Mouse (Mus musculus) lung, adult 18-20 months (tissue): ENCODE results near the gene Mob4.
A peak's percentile ranks its signal among the peaks of the same experiment; 100 is the strongest.

ENCODE experiments used
- DNase-seq, 2 experiments: peaks; one replicate each; pipeline ENCODE4 v3.0.0; 2022; ENCODE audit warnings: mixed read lengths in 2 of 2

Mob4 gene

GRCm38 (mm10) chr1:55132308-55132707, 1.3 kb downstream of the Mob4 start:
- no peak for DNase-seq

DNA sequence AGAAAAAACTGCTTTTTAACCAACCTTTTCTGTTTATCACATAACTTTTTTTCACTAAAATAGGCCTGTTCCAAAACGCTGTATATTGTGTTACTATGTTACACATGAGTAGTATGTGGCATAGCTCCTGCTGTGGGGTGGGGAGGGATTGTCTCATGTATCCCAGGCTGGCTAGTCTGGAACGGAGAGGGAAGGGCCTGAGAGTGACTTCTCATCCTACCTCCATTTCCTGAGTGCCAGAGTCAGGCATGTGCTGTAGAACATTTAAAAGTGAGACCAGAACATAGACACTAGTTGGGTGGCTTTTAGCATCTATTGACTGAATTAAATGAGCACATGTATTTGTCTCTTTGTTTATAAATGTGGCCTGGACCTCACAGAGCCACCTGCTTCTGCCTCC, 2.1 kb downstream of the Mob4 start:
- no peak for DNase-seq

DNA sequence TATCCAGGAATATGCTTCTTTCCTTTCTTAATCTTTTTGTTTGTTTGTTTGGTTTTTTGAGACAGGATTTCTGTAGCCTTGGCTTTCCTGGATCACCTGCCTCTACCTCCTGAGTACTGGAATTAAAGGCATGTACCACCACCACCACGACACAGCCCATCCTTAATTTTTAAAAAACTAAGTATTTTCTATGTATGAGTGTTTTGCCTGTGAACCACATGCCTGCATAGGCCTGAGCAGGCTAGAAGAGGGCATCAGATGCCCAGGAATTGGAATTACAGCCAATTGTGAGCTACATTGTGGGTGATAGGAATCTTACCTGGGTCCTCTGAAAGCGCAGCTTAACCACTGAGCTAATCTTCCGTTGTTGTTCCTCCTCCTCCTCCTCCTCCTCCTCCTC, 3.3 kb downstream of the Mob4 start:
- no peak for DNase-seq

DNA sequence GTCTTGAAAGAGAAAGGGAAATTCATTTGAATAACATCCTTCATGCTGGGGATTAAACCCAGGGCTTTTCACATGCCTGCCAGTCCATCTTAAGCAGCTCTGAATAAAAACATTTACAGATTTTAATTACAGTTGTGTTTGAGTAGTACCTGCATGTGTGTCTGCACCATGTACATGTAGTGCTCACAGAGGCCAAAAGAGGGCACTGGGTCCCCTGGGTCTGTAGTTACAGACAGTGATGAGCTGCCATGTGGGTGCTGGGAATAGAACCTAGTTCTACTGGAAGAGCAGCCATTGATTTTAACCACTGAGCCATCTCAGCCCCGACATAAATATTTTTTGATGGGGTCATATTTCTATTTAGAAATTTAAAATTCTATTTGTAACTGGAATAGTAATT, 4.8 kb downstream of the Mob4 start:
- DNase-seq = no peak

DNA sequence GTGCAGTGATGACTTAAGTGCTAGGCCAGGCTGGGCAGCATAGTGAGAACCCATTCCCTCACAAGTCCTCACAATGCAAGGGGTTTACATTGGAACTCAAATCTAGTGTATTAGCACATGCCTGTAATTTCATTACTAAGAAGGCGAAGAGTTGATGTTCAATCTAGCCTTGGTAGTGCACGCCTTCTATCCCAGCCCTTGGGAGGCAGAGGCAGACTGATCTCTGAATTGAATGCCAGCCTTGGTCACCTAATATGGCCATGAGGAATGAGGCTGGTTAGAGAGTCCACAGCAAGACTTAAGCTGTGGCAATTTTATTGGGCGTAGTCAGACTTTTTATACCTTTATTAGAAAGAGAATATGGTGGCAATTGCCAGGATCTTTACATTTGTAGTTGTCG, 13.3 kb downstream of the Mob4 start:
- no peak for DNase-seq

GRCm38 (mm10) chr1:55145556-55145955, 14.5 kb downstream of the Mob4 start:
- DNase-seq = no peak

DNA sequence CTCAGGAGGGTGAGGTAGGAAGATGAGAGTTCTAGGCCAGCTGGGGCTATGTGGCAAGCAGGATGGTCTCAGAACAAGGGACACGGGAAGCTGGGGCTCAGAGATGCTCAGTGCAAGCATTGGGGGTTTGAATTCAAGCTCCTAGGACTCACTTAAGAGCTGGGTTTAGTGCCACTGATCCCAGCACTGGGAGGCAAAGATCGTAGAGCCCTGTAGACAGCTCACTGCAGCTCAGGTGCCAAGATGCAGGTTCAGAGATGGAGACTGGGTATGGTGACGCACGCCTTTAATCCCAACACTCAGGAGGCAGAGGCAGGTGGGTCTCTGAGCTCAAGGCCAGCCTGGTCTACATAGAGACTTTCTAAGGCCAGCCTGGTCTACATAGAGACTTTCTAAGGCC, 26.3 kb downstream of the Mob4 start:
- no peak for DNase-seq

DNA sequence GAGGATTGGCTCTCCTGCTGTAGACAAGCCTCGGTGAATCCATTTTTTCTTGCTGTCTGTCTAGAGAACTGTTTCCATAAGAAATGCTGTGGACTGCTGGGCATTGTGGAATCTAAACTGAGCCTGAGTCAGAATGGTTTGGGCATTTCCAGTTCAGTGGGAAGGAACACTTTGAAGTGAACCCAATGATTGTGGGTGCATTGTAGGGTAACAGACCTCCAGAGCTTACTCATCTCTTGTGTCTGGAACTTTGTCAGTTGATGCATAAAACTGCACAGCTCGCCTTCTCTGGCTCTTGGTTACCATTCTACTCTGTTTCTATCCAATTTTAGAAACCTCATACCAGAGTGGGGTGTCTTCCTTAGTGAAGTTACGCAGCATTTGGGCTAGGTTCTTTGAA, 27.2 kb downstream of the Mob4 start:
- DNase-seq = no peak

GRCm38 (mm10) chr1:55158821-55159220, 27.8 kb downstream of the Mob4 start:
- no peak for DNase-seq

DNA sequence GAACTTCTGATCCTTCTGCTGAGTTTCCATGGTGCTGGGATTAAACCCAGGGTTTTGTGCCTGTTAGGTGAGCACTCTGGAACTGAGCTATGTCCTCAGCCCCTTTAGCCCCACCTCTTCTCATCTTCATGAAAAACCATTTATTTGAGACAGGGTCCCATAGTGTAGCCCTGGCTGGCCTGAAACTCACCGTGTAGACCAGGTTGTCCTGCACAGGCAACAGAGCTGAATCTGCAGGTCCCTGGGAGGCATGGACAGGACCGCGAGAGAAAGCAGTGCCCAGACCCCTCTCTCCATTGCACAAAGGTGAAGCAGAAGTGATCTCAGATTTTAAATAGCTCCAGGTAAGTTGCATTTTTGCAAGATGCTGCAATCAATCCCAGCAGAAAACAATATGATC, 29.2 kb downstream of the Mob4 start:
- no peak for DNase-seq

DNA sequence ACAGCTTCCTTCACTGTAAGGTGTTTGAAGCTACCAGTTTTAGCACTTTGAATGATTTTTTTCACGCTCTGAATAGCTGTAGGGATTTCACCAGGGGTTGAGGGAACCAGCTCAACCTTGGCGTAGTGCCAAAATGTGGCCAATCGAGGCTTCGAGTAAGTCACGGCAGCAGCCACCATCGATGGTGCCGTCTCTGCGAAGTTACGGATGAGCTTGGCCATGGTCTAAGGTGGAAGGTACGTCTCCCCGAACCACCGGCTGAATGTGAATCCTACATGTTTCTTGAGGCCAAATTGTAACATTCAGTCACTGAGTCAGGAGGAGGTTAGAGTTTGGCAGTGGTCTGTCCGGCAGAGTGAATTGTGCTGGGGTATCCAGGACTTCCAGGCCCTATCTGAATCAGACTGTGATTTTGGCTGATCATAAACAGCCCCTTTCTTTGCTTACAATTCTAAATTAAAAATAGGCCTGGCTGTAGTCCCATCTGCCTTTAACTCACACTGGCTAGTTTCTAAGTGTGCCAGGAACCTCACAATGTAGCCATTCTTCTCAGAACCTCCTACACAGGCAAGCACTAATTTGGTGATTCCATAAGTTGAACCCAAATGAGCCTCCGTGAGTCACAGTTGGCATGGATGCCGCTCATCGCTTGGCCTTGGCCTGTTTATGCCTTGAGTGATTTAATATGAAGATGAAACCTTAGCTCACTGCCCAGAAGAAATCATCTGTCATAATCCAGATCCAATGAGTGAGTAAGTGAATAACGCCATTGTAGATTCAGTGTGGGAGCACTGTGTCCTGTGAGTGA, 30.0 kb downstream of the Mob4 start:
- DNase-seq = no peak

GRCm38 (mm10) chr1:55161895-55162294, 30.9 kb downstream of the Mob4 start:
- no peak for DNase-seq

DNA sequence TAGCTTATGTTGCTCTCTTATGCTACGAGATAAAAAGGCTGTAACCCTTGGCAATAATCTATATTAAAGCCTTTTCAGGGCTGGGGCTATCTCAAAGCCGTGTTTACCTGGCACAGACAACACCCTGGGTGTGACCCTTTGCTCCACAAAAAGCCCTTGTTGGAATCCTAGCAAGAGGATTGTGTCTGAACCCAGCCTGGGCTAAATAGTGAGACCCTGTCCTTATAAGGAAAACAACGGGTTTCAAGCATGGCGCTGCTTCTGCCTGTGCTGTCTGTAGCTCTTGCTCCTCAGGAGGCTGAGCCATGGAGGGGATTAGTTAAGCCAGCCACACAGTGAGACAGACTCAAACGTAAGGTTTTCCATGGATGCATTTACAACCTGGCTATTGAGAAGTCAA, 31.8 kb downstream of the Mob4 start:
- DNase-seq = no peak

DNA sequence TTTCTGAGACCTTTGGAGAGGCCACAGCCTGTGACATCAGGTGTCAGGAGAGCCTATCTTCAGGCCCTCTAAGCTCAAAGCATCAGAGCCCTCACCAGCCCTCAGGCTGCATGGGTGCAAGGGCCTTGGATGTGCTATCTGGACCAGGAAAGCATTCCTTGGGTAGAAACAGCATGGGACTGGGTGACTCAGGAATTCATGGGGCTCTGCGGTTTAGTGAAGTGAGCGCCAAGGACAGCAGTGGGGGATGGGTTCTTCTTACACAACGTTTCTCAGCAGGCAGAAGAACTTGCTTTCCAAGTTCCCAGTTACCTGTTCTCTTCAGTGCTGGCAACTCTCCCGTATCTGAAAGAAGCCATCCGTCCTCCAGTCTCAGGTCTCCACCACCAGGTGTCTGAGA, 33.0 kb downstream of the Mob4 start:
- peak; percentile 40 to 61 for DNase-seq

- DNase-seq = no peak
Observed at GRCm38 (mm10) chr1:55167560-55167959, 36.5 kb downstream of the Mob4 start.

DNA sequence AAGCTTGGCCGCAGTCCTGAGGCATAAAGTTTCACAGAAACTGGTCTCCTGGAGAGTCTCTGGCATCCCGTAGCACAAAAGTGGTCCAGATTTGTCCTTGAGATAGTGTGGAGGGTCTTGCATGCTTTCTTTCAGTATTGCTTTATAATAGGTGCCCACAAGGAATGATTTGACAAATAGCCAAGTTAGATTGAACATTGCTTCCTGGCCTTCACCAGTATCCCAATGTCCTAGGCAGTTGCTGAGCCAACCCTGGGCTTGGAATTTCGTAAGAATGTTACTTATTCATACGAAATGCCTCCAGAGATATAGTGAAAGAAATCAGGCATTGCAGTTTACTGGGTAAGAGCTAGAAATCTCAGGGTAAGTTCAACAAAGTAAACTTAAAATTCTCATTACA, 37.6 kb downstream of the Mob4 start:
- no peak for DNase-seq

- DNase-seq = no peak
Observed at GRCm38 (mm10) chr1:55171361-55172325, 40.6 kb downstream of the Mob4 start.

GRCm38 (mm10) chr1:55173720-55174557, 42.9 kb downstream of the Mob4 start:
- no peak for DNase-seq

GRCm38 (mm10) chr1:55174558-55175034, 43.6 kb downstream of the Mob4 start:
- DNase-seq = no peak

DNA sequence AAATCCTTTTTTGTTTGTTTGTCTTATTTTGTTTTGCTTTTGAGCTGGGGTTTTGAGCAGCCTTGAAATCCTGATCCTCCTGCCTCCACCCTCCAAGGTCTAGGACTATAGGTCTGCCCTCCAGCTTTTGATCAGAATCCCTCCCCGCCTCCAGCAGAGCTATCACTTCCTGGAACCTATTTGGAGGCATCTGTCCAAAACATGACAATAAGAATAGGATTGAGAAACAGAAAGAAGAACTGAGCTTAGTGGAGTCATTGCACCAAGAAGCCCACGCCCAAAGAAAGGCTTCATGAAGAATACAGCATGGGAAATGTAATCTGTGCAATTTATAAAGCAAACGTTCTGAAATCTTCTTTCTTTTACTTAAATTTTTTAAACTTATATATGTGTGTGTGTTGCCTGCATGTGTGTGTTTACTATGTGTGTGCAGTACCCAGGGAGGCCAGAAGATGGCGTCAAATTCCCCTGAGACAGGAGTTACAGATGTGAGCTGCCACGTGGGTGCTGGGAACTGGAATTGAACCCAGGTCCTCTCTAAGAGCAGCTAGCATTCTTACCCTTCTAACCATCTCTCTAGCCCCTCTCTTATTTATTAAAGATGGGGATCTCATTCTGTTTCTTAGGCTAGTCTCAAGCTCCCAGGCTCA, 49.0 kb downstream of the Mob4 start:
- no peak for DNase-seq

- DNase-seq = no peak
Observed at GRCm38 (mm10) chr1:55182392-55182791, 51.4 kb downstream of the Mob4 start.

GRCm38 (mm10) chr1:55185718-55186117, 54.7 kb downstream of the Mob4 start:
- DNase-seq = no peak
